Mouse (Mus musculus) midbrain, embryonic 15.5 days (tissue): ENCODE measurements around the gene Gm973. TPM values are rescaled to one million over a fixed set of nuclear protein-coding genes. Genes with fewer than 3 reads are reported as not detected.

Source experiments
- ATAC-seq: fragments of 200-750 bp; cut with Nextera tagmentation; replicated peaks from 2 replicates; pipeline ENCODE4 v1.8.0; 2017; ENCODE audit warnings: moderate TSS enrichment
- H3K27ac ChIP-seq: fragments of 300-500 bp; sonication (generic); 2 replicates; pipeline ENCODE4 v1.5.1; 2015; ENCODE audit warnings: mild to moderate bottlenecking, inconsistent platforms
- H3K27me3 ChIP-seq: fragments of 300-500 bp; sonication (generic); replicated peaks from 2 replicates; pipeline ENCODE4 v1.6.1; 2015; ENCODE audit warnings: inconsistent platforms
- H3K36me3 ChIP-seq: fragments of 300-500 bp; sonication (generic); replicated peaks from 2 replicates; pipeline ENCODE4 v1.6.1; 2015; ENCODE audit warnings: inconsistent platforms
- H3K4me1 ChIP-seq: fragments of 300-500 bp; sonication (generic); 2 replicates; pipeline ENCODE4 v1.6.1; 2015; ENCODE audit warnings: inconsistent platforms
- H3K4me2 ChIP-seq: fragments of 300-500 bp; sonication (generic); 2 replicates; pipeline ENCODE4 v1.6.1; 2015; ENCODE audit warnings: inconsistent platforms, mild to moderate bottlenecking, moderate library complexity
- H3K4me3 ChIP-seq: fragments of 300-500 bp; sonication (generic); 2 replicates; pipeline ENCODE4 v1.5.1; 2015; ENCODE audit warnings: mild to moderate bottlenecking, inconsistent platforms
- H3K9ac ChIP-seq: fragments of 300-500 bp; sonication (generic); 2 replicates; pipeline ENCODE4 v1.6.1; 2015; ENCODE audit warnings: mild to moderate bottlenecking, inconsistent platforms
- H3K9me3 ChIP-seq: fragments of 300-500 bp; sonication (generic); 2 replicates; pipeline ENCODE4 v1.6.1; 2016; ENCODE audit warnings: inconsistent platforms
- WGBS: fragments of 180-500 bp; shearing (Covaris S2); methylation state at CpG from one replicate; pipeline ENCODE4 v1.1.7; 2015; ENCODE audit warnings: mixed read lengths; 5-methylcytosine and 5-hydroxymethylcytosine counted together
- polyA plus RNA-seq: library from polyadenylated mRNA; unstranded; fragments of >200 nt; fragmentation: Nextera tagmentation; extraction: Ambion mirVana; gene quantifications from 2 replicates; pipeline ENCODE4 v1.2.1, GENCODE M21; 2015

The Gm973 gene
- polyA plus RNA-seq: 10.9 and 14.8 TPM in 2 replicates

GRCm38 (mm10) chr1:59516026-59516917, at the start of gene Gm973:
Gene Gm973 (plus strand): TSS chr1:59516264.
- Histone ChIP-seq H3K4me3 (peak within 1 kb of the TSS; percentile 37), H3K4me1 (peaks cover 26% of the 10 kb centered on the region), H3K36me3 (no peaks in the 10 kb centered on the region), H3K4me2 (peak within 1 kb of the TSS; percentile 59), H3K27ac (peak within 1 kb of the TSS; percentile 85), H3K27me3 (no peaks in the 10 kb centered on the region), H3K9ac (peak within 1 kb of the TSS; percentile 35), H3K9me3 (no peaks in the 10 kb centered on the region)
- peak; percentile 96 for ATAC-seq
- 2% methylated on average over 25 of the region's 25 CpGs for WGBS

GRCm38 (mm10) chr1:59469170-59469569, 46.9 kb upstream of the Gm973 start:
- H3K4me1 ChIP-seq: peaks cover 17% of the 10 kb centered on the region

GRCm38 (mm10) chr1:59470766-59471165, 45.3 kb upstream of the Gm973 start:
- no peak for ATAC-seq

More at GRCm38 (mm10) chr1:59469170-59469569, 46.9 kb upstream of the Gm973 start:
- H3K27ac ChIP-seq: no peak overlapping the region
- ATAC-seq: no peak
- H3K9me3 ChIP-seq: no peaks in the 10 kb centered on the region
- no peak overlapping the region for H3K9ac ChIP-seq
- no peaks in the 10 kb centered on the region for H3K36me3 ChIP-seq
- no peak overlapping the region for H3K4me3 ChIP-seq
- H3K27me3 ChIP-seq: no peaks in the 10 kb centered on the region
- H3K4me2 ChIP-seq: no peak overlapping the region
- 13% methylated on average over 4 of the region's 4 CpGs for WGBS

GRCm38 (mm10) chr1:59472368-59473180, 43.5 kb upstream of the Gm973 start:
- Histone ChIP-seq H3K4me1 (peaks cover 5% of the 10 kb centered on the region; the same call in 1 of the 2 replicates), H3K27ac (no peak overlapping the region), H3K4me2 (no peak overlapping the region), H3K27me3 (no peaks in the 10 kb centered on the region), H3K9ac (no peak overlapping the region), H3K36me3 (no peaks in the 10 kb centered on the region), H3K9me3 (no peaks in the 10 kb centered on the region), H3K4me3 (no peak overlapping the region)
- WGBS: 15% methylated on average over 9 of the region's 11 CpGs
- no peak for ATAC-seq

More at GRCm38 (mm10) chr1:59470766-59471165, 45.3 kb upstream of the Gm973 start:
- Histone ChIP-seq H3K4me1 (peaks cover 6% of the 10 kb centered on the region), H3K27ac (no peak overlapping the region), H3K9me3 (no peaks in the 10 kb centered on the region), H3K36me3 (no peaks in the 10 kb centered on the region), H3K27me3 (no peaks in the 10 kb centered on the region), H3K9ac (no peak overlapping the region), H3K4me3 (no peak overlapping the region), H3K4me2 (no peak overlapping the region)
- 54% methylated on average over 4 of the region's 4 CpGs for WGBS

GRCm38 (mm10) chr1:59473181-59473555, 42.9 kb upstream of the Gm973 start:
- 10% methylated on average over 4 of the region's 4 CpGs for WGBS
- 0 out of 2 replicates have a peak, but pooled peaks have one; percentile 17 for ATAC-seq

GRCm38 (mm10) chr1:59475618-59476017, 40.4 kb upstream of the Gm973 start:
- no peak for ATAC-seq
- Histone ChIP-seq H3K4me2 (no peak overlapping the region), H3K4me3 (no peak overlapping the region), H3K36me3 (no peaks in the 10 kb centered on the region), H3K27me3 (peaks cover 7% of the 10 kb centered on the region; the same call in 1 of the 2 replicates), H3K9me3 (no peaks in the 10 kb centered on the region), H3K4me1 (peaks cover 4% of the 10 kb centered on the region), H3K9ac (no peak overlapping the region), H3K27ac (no peak overlapping the region)
- 47% methylated on average over 2 of the region's 2 CpGs for WGBS

More at GRCm38 (mm10) chr1:59473181-59473555, 42.9 kb upstream of the Gm973 start:
- Histone ChIP-seq H3K4me1 (peaks cover 5% of the 10 kb centered on the region; the same call in 1 of the 2 replicates), H3K9ac (no peak overlapping the region), H3K27me3 (no peaks in the 10 kb centered on the region; the same call in 1 of the 2 replicates), H3K4me2 (no peak overlapping the region), H3K9me3 (no peaks in the 10 kb centered on the region), H3K4me3 (no peak overlapping the region), H3K36me3 (no peaks in the 10 kb centered on the region), H3K27ac (no peak overlapping the region)

- Histone ChIP-seq H3K27me3 (peaks cover 19% of the 10 kb centered on the region), H3K9ac (no peak overlapping the region), H3K27ac (no peak overlapping the region), H3K4me2 (no peak overlapping the region), H3K36me3 (no peaks in the 10 kb centered on the region), H3K4me3 (no peak overlapping the region), H3K4me1 (peaks cover 33% of the 10 kb centered on the region), H3K9me3 (no peaks in the 10 kb centered on the region)
- 92% methylated on average over 3 of the region's 3 CpGs for WGBS
- no peak for ATAC-seq
Measured at GRCm38 (mm10) chr1:59478911-59479310, 37.2 kb upstream of the Gm973 start.

GRCm38 (mm10) chr1:59480821-59481455, 35.1 kb upstream of the Gm973 start:
- no peak overlapping the region for H3K9ac ChIP-seq
- H3K36me3 ChIP-seq: no peaks in the 10 kb centered on the region
- peak overlapping the region; percentile 61 for H3K27ac ChIP-seq
- peak overlapping the region; percentile 91 for H3K4me2 ChIP-seq
- WGBS: 3% methylated on average over 23 of the region's 23 CpGs
- no peak for ATAC-seq
- H3K4me3 ChIP-seq: peak overlapping the region; percentile 52
- H3K9me3 ChIP-seq: no peaks in the 10 kb centered on the region
- H3K27me3 ChIP-seq: peaks cover 27% of the 10 kb centered on the region
- H3K4me1 ChIP-seq: peaks cover 46% of the 10 kb centered on the region

GRCm38 (mm10) chr1:59481456-59482291, 34.4 kb upstream of the Gm973 start:
- under 1% methylated on average over 57 of the region's 57 CpGs for WGBS
- H3K4me1 ChIP-seq: peaks cover 46% of the 10 kb centered on the region

GRCm38 (mm10) chr1:59482331-59482695, 33.8 kb upstream of the Gm973 start, which contains the start of gene Fzd7:
Gene Fzd7 (plus strand): TSS chr1:59482424.
- H3K4me1 ChIP-seq: peaks cover 50% of the 10 kb centered on the region
- H3K27me3 ChIP-seq: peaks cover 27% of the 10 kb centered on the region
- under 1% methylated on average over 35 of the region's 35 CpGs for WGBS
- ATAC-seq: peak; percentile 28
- no peaks in the 10 kb centered on the region for H3K36me3 ChIP-seq
- H3K9ac ChIP-seq: peak within 1 kb of the TSS; percentile 49
- H3K9me3 ChIP-seq: no peaks in the 10 kb centered on the region
- peak within 1 kb of the TSS; percentile 91 for H3K4me2 ChIP-seq
- H3K27ac ChIP-seq: peak within 1 kb of the TSS; percentile 61
- peak within 1 kb of the TSS; percentile 52 for H3K4me3 ChIP-seq

More at GRCm38 (mm10) chr1:59481456-59482291, 34.4 kb upstream of the Gm973 start:
- H3K27ac ChIP-seq: peak overlapping the region; percentile 61
- H3K36me3 ChIP-seq: no peaks in the 10 kb centered on the region
- H3K4me3 ChIP-seq: peak overlapping the region; percentile 52
- ATAC-seq: peak; percentile 94
- H3K4me2 ChIP-seq: peak overlapping the region; percentile 91
- H3K9me3 ChIP-seq: no peaks in the 10 kb centered on the region
- peak overlapping the region; percentile 49 for H3K9ac ChIP-seq
- H3K27me3 ChIP-seq: peaks cover 27% of the 10 kb centered on the region
